Mouse (Mus musculus): ENCODE data around the gene Med4. TPM values are rescaled to one million over a fixed set of nuclear protein-coding genes. Genes with fewer than 3 reads are reported as not detected.

The Med4 gene
- polyA plus RNA-seq, 1 experiment = 18.9 TPM

GRCm38 (mm10) chr14:73469506-73469905, 40.3 kb upstream of the Med4 start:
- no peak overlapping the region for H3K4me3 ChIP-seq
- TF ChIP-seq MYOG (IDR thresholded peaks at IDR 0.05; ENCODE audit: control insufficient read depth in 1 of 3, insufficient read depth in 1 of 3, insufficient read length in 2 of 3, low read depth in 2 of 3) = no peak
- TF ChIP-seq TCF3 (IDR thresholded peaks at IDR 0.05; ENCODE audit: insufficient read length, low read depth) = no peak
- no peak for TF ChIP-seq E2F4 (IDR thresholded peaks at IDR 0.05; ENCODE audit: insufficient read depth)
- TF ChIP-seq SRF (IDR thresholded peaks at IDR 0.05; ENCODE audit: control insufficient read depth, insufficient read length, low read depth) = no peak

GRCm38 (mm10) chr14:73470593-73470992, 39.2 kb upstream of the Med4 start:
- TF ChIP-seq CEBPB (IDR thresholded peaks at IDR 0.05; ENCODE audit: insufficient read depth, poor library complexity, severe bottlenecking) (no peak), E2F4 (IDR thresholded peaks at IDR 0.05; ENCODE audit: insufficient read depth) (no peak), MYOD1 (IDR thresholded peaks at IDR 0.05; ENCODE audit: control insufficient read depth in 1 of 3, insufficient read length in 2 of 3, low read depth in 2 of 3) (no peak), MYOG (IDR thresholded peaks at IDR 0.05; ENCODE audit: control insufficient read depth in 1 of 3, insufficient read depth in 1 of 3, insufficient read length in 2 of 3, low read depth in 2 of 3) (no peak), REST (IDR thresholded peaks at IDR 0.05; ENCODE audit: insufficient read depth, insufficient read length) (no peak), MAX (IDR thresholded peaks at IDR 0.05; ENCODE audit: low read depth) (no peak), SRF (IDR thresholded peaks at IDR 0.05; ENCODE audit: control insufficient read depth, insufficient read length, low read depth) (no peak), POLR2AphosphoS2 (IDR thresholded peaks at IDR 0.05; ENCODE audit: insufficient read length, low read depth) (no peak), USF1 (IDR thresholded peaks at IDR 0.05; ENCODE audit: low read depth) (no peak), POLR2A (IDR thresholded peaks at IDR 0.05; ENCODE audit: insufficient read length, low read depth) (no peak), TCF12 (IDR thresholded peaks at IDR 0.05; ENCODE audit: insufficient read depth, poor library complexity, severe bottlenecking) (no peak), TCF3 (IDR thresholded peaks at IDR 0.05; ENCODE audit: insufficient read length, low read depth) (no peak)
- Histone ChIP-seq H3K79me2 (ENCODE audit: control insufficient read depth, insufficient read depth) (no peaks in the 10 kb centered on the region), H3K4me3 (no peak overlapping the region), H3K27me3 (ENCODE audit: control insufficient read depth, insufficient read depth, insufficient read length) (no peaks in the 10 kb centered on the region), H3ac (ENCODE audit: control insufficient read depth, insufficient read length) (no peak overlapping the region), H3K36me3 (ENCODE audit: control insufficient read depth, insufficient read depth) (no peaks in the 10 kb centered on the region), H3K4me2 (ENCODE audit: low read depth) (no peak overlapping the region)

More at GRCm38 (mm10) chr14:73469506-73469905, 40.3 kb upstream of the Med4 start:
- H3K36me3 ChIP-seq (ENCODE audit: control insufficient read depth, insufficient read depth) = no peaks in the 10 kb centered on the region
- H3K27me3 ChIP-seq (ENCODE audit: control insufficient read depth, insufficient read depth, insufficient read length) = no peaks in the 10 kb centered on the region
- no peak overlapping the region for H3K4me2 ChIP-seq (ENCODE audit: low read depth)
- no peaks in the 10 kb centered on the region for H3K79me2 ChIP-seq (ENCODE audit: control insufficient read depth, insufficient read depth)
- H3ac ChIP-seq (ENCODE audit: control insufficient read depth, insufficient read length) = no peak overlapping the region

- H3K27me3 ChIP-seq (ENCODE audit: control insufficient read depth, insufficient read depth, insufficient read length) = no peaks in the 10 kb centered on the region
Measured at GRCm38 (mm10) chr14:73472205-73472604, 37.6 kb upstream of the Med4 start.

GRCm38 (mm10) chr14:73473670-73474460, 36.0 kb upstream of the Med4 start:
- Histone ChIP-seq H3K27me3 (ENCODE audit: control insufficient read depth, insufficient read depth, insufficient read length) (no peaks in the 10 kb centered on the region), H3K79me2 (ENCODE audit: control insufficient read depth, insufficient read depth) (no peaks in the 10 kb centered on the region), H3K4me3 (no peak overlapping the region), H3K36me3 (ENCODE audit: control insufficient read depth, insufficient read depth) (no peaks in the 10 kb centered on the region), H3ac (ENCODE audit: control insufficient read depth, insufficient read length) (no peak overlapping the region), H3K4me2 (ENCODE audit: low read depth) (peak overlapping the region; percentile 56)
- TF ChIP-seq USF1 (IDR thresholded peaks at IDR 0.05; ENCODE audit: low read depth) (no peak), CEBPB (IDR thresholded peaks at IDR 0.05; ENCODE audit: insufficient read depth, poor library complexity, severe bottlenecking) (no peak), MAX (IDR thresholded peaks at IDR 0.05; ENCODE audit: low read depth) (no peak), TCF3 (IDR thresholded peaks at IDR 0.05; ENCODE audit: insufficient read length, low read depth) (no peak)

More at GRCm38 (mm10) chr14:73472205-73472604, 37.6 kb upstream of the Med4 start:
- no peak overlapping the region for H3K4me3 ChIP-seq
- H3K79me2 ChIP-seq (ENCODE audit: control insufficient read depth, insufficient read depth) = no peaks in the 10 kb centered on the region
- H3K4me2 ChIP-seq (ENCODE audit: low read depth) = no peak overlapping the region
- no peak for TF ChIP-seq TCF3 (IDR thresholded peaks at IDR 0.05; ENCODE audit: insufficient read length, low read depth)
- no peak for TF ChIP-seq CEBPB (IDR thresholded peaks at IDR 0.05; ENCODE audit: insufficient read depth, poor library complexity, severe bottlenecking)
- no peak for TF ChIP-seq POLR2A (IDR thresholded peaks at IDR 0.05; ENCODE audit: insufficient read length, low read depth)
- TF ChIP-seq USF1 (IDR thresholded peaks at IDR 0.05; ENCODE audit: low read depth) = no peak
- no peak for TF ChIP-seq TCF12 (IDR thresholded peaks at IDR 0.05; ENCODE audit: insufficient read depth, poor library complexity, severe bottlenecking)
- no peak for TF ChIP-seq POLR2AphosphoS2 (IDR thresholded peaks at IDR 0.05; ENCODE audit: insufficient read length, low read depth)
- TF ChIP-seq MYOD1 (IDR thresholded peaks at IDR 0.05; ENCODE audit: control insufficient read depth in 1 of 3, insufficient read length in 2 of 3, low read depth in 2 of 3) = no peak
- TF ChIP-seq MYOG (IDR thresholded peaks at IDR 0.05; ENCODE audit: control insufficient read depth in 1 of 3, insufficient read depth in 1 of 3, insufficient read length in 2 of 3, low read depth in 2 of 3) = no peak
- TF ChIP-seq SRF (IDR thresholded peaks at IDR 0.05; ENCODE audit: control insufficient read depth, insufficient read length, low read depth) = no peak
- TF ChIP-seq MAX (IDR thresholded peaks at IDR 0.05; ENCODE audit: low read depth) = no peak
- no peak for TF ChIP-seq E2F4 (IDR thresholded peaks at IDR 0.05; ENCODE audit: insufficient read depth)
- no peak for TF ChIP-seq REST (IDR thresholded peaks at IDR 0.05; ENCODE audit: insufficient read depth, insufficient read length)
- no peak overlapping the region for H3ac ChIP-seq (ENCODE audit: control insufficient read depth, insufficient read length)
- no peaks in the 10 kb centered on the region for H3K36me3 ChIP-seq (ENCODE audit: control insufficient read depth, insufficient read depth)

- Histone ChIP-seq H3K4me3 (no peak overlapping the region), H3K79me2 (ENCODE audit: control insufficient read depth, insufficient read depth) (no peaks in the 10 kb centered on the region), H3K4me2 (ENCODE audit: low read depth) (peak overlapping the region; percentile 56), H3K27me3 (ENCODE audit: control insufficient read depth, insufficient read depth, insufficient read length) (no peaks in the 10 kb centered on the region), H3ac (ENCODE audit: control insufficient read depth, insufficient read length) (no peak overlapping the region), H3K36me3 (ENCODE audit: control insufficient read depth, insufficient read depth) (no peaks in the 10 kb centered on the region)
- no peak for TF ChIP-seq POLR2A (IDR thresholded peaks at IDR 0.05; ENCODE audit: insufficient read length, low read depth)
- TF ChIP-seq USF1 (IDR thresholded peaks at IDR 0.05; ENCODE audit: low read depth) = peak; percentile 7
Measured at GRCm38 (mm10) chr14:73474636-73475093, 35.2 kb upstream of the Med4 start.

Data from myocyte (in vitro differentiated cells).